Mouse (Mus musculus) splenic B cell, adult 2 months (primary cell): ENCODE results near the gene Nmral1.
A peak's percentile ranks its signal among the peaks of the same experiment; 100 is the strongest.
"Not testable (repeated sequence)": the region's sequence is repeated elsewhere in the genome, so short reads cannot be mapped to it uniquely, and the experiment has no call there.

ENCODE experiments used
- DNase-seq: peaks from one replicate; pipeline ENCODE4 v3.0.0-alpha.2; 2011; ENCODE audit warnings: low read depth, low spot score
- H3K27me3 ChIP-seq: 2 replicates; pipeline ENCODE4 v1.6.1; 2012; ENCODE audit warnings: mild to moderate bottlenecking, low read length, moderate library complexity, mixed read lengths; ENCODE audit not compliant: control insufficient read depth, poor library complexity, insufficient read depth, severe bottlenecking
- H3K36me3 ChIP-seq: 2 replicates; pipeline ENCODE4 v1.6.1; 2012; ENCODE audit warnings: mild to moderate bottlenecking, low read length, moderate library complexity, mixed read lengths; ENCODE audit not compliant: control insufficient read depth, poor library complexity, insufficient read depth, severe bottlenecking

The Nmral1 gene

GRCm38 (mm10) chr16:4726528-4727128, 7.5 kb upstream of the Nmral1 start:
- Histone ChIP-seq H3K27me3 (no peaks in the 10 kb centered on the region), H3K36me3 (no peaks in the 10 kb centered on the region)
- DNase-seq = peak; percentile 60

- Histone ChIP-seq H3K27me3 (no peaks in the 10 kb centered on the region), H3K36me3 (no peaks in the 10 kb centered on the region)
- DNase-seq = peak; percentile 95
Measured at GRCm38 (mm10) chr16:4725780-4726527, 6.8 kb upstream of the Nmral1 start, which contains the start of gene Hmox2. Gene Hmox2 (plus strand): TSS chr16:4726361.

- Histone ChIP-seq H3K36me3 (no peaks in the 10 kb centered on the region), H3K27me3 (no peaks in the 10 kb centered on the region)
- DNase-seq = no peak
Measured at GRCm38 (mm10) chr16:4725266-4725665, 6.1 kb upstream of the Nmral1 start.

- Histone ChIP-seq H3K36me3 (no peaks in the 10 kb centered on the region), H3K27me3 (no peaks in the 10 kb centered on the region)
- peak; percentile 50 for DNase-seq
Measured at GRCm38 (mm10) chr16:4722915-4723209, 3.7 kb upstream of the Nmral1 start.

GRCm38 (mm10) chr16:4722128-4722914, 3.2 kb upstream of the Nmral1 start:
- DNase-seq = peak; percentile 72
- no peaks in the 10 kb centered on the region for H3K36me3 ChIP-seq

GRCm38 (mm10) chr16:4717866-4718265, 1.3 kb downstream of the Nmral1 start:
- peak; percentile 51 for DNase-seq
- H3K36me3 ChIP-seq = no peaks in the 10 kb centered on the region
- no peaks in the 10 kb centered on the region for H3K27me3 ChIP-seq

More at GRCm38 (mm10) chr16:4722128-4722914, 3.2 kb upstream of the Nmral1 start:
- H3K27me3 ChIP-seq = no peaks in the 10 kb centered on the region

- no peaks in the 10 kb centered on the region for H3K27me3 ChIP-seq
- 0 out of 2 replicates have a peak, but pooled peaks cover 3% of the 10 kb centered on the region for H3K36me3 ChIP-seq
- no peak for DNase-seq
Measured at GRCm38 (mm10) chr16:4713861-4714710, 5.1 kb downstream of the Nmral1 start.

- Histone ChIP-seq H3K27me3 (no peaks in the 10 kb centered on the region), H3K36me3 (peaks cover 7% of the 10 kb centered on the region; the same call in 1 of the 2 replicates)
- no peak for DNase-seq
Measured at GRCm38 (mm10) chr16:4711173-4711572, 8.0 kb downstream of the Nmral1 start.

- Histone ChIP-seq H3K27me3 (no peaks in the 10 kb centered on the region), H3K36me3 (peaks cover 19% of the 10 kb centered on the region; the same call in 1 of the 2 replicates)
- no peak for DNase-seq
Measured at GRCm38 (mm10) chr16:4705541-4705940, 13.6 kb downstream of the Nmral1 start.

- DNase-seq = no peak
- Histone ChIP-seq H3K36me3 (peaks cover 22% of the 10 kb centered on the region), H3K27me3 (no peaks in the 10 kb centered on the region; the same call in 1 of the 2 replicates)
Measured at GRCm38 (mm10) chr16:4702646-4703045, 16.5 kb downstream of the Nmral1 start.

GRCm38 (mm10) chr16:4701211-4701610, 17.9 kb downstream of the Nmral1 start:
- Histone ChIP-seq H3K36me3 (peaks cover 23% of the 10 kb centered on the region), H3K27me3 (no peaks in the 10 kb centered on the region; the same call in 1 of the 2 replicates)
- DNase-seq = no peak

GRCm38 (mm10) chr16:4689371-4689770, 29.8 kb downstream of the Nmral1 start:
- not testable (repeated sequence) for H3K27me3 ChIP-seq, DNase-seq
- peaks cover 16% of the 10 kb centered on the region for H3K36me3 ChIP-seq

GRCm38 (mm10) chr16:4684457-4684791, 34.7 kb downstream of the Nmral1 start:
- H3K36me3 ChIP-seq = peaks cover 4% of the 10 kb centered on the region; the same call in 1 of the 2 replicates
- H3K27me3 ChIP-seq = no peaks in the 10 kb centered on the region
- no peak for DNase-seq
